Mouse (Mus musculus) ES-CJ7 (cell line): ENCODE measurements around the gene Taf3.

Experiments used
- DNase-seq: peaks from one replicate; pipeline ENCODE4 v3.0.0; 2011; ENCODE audit warnings: low read depth, low spot score

Taf3 gene

DNA sequence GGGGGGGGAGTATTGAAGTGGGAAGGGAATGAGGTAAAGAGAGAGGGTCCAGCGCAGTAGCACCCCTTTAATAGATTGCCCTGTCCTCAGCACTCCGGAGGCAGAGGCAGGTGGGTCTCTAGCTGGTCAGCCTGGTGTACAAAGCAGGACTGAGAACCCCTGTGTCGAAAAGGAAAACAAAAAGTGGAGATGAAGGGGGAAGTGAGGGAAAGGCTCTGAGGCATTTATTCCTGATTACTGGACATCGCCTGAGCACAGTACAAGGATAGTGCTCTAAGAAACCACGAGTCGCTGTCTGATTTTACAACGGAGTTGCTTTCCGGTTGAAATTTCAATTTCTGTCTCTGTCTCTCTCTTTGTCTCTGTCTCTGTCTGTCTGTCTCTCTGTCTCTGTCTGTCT lies 158.1 kb downstream of the Taf3 start:
- DNase-seq, result no peak

GRCm38 (mm10) chr2:9889651-9890183 lies 158.7 kb downstream of the Taf3 start, which contains the start of gene Gata3:
TSS of gene Gata3 (minus strand) at chr2:9890034.
- no peak for DNase-seq

DNA sequence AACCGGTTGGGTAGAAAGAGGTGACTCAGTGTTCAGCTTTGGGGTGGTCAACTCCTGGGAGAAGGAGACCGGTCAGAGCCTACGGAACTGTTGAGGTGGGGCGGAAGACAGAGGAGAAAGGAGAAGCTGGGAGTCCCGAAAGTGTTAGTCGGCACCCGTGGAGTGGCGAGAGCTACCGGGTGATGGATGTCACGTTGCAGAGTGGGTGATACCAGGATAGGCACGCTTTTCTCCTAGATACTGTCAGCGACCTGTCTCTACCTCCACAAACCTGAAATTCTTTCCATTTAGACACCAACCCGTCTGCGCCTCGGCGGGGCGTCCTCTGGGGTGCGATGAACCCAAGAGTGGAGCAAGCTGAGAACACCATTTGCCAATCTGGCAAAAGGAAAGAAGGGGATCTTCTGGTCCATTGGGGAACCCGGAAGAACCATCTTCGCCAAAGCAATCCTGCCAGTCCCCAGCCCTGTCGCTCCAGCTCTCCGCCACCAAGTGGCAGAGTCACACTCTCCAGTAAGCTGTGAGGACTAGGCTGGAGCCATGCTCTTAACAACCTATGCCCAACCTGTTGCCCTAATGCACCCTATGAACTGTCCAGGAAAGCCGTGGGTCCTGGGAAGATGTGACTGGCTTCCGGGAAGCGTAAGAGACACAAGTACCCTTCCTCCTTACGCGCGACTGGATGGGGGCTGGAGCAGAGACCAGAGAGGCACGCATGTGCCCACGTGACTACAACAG lies 159.3 kb downstream of the Taf3 start, which contains the start of gene 9230102O04Rik:
9230102O04Rik (minus strand) TSS at position 628 of the 738 bp plus-strand sequence.
- DNase-seq, result peak; percentile 85

GRCm38 (mm10) chr2:9887636-9888035 lies 160.8 kb downstream of the Taf3 start:
- peak; percentile 17 for DNase-seq

DNA sequence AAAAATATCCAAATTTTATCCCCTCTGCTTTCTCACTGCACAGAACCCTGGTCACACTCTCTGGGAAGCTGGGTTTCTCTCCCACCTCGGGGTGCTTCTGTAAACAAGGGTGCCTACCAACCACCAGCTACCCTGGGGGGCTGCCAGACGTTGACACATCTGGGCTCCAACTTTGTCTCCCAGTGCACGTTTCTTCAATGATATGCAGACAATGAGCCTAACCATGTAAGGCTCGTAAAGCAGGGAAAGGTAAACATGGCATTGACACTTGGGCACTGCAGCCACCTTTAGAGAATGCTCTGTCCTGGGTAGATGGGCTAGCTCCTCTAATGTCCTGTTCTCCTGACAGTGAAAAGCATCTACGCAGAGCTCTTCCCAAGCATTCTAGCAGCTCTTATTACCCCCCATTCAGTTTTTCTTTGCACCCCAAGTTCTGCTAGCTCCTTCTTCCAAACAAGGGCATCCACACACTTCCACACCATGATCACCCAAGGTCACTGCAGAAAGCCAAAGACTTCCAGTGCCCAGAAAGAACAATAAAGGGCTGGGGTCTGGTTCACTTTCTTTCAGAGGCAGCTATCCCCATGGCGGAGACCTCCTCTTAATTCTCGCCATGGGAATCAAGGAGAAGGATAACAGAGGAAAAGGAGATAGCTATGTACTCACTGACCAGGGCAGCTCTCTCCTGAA lies 161.3 kb downstream of the Taf3 start:
- DNase-seq, result no peak

DNA sequence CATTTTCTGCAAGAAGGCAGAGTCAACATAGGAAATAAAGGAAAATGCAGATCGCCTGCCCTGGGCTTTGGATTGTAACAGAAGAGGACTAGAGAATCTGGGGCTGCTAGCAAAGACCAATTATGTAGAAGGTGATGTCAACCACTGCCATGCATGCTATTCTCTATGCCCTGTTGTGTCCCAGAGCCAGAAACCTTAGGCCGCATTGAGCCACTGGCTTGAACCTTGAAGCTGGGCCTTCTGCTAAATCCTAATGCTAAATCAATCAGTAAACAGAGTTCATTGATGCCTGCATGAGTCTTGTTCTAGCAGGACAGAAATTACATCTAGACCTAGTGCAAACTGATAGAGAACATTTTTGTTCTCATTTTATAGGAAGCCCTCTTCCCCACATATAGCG lies 162.4 kb downstream of the Taf3 start:
- DNase-seq, result no peak

- DNase-seq, result no peak
Measured at GRCm38 (mm10) chr2:9885217-9885770, 163.1 kb downstream of the Taf3 start.

DNA sequence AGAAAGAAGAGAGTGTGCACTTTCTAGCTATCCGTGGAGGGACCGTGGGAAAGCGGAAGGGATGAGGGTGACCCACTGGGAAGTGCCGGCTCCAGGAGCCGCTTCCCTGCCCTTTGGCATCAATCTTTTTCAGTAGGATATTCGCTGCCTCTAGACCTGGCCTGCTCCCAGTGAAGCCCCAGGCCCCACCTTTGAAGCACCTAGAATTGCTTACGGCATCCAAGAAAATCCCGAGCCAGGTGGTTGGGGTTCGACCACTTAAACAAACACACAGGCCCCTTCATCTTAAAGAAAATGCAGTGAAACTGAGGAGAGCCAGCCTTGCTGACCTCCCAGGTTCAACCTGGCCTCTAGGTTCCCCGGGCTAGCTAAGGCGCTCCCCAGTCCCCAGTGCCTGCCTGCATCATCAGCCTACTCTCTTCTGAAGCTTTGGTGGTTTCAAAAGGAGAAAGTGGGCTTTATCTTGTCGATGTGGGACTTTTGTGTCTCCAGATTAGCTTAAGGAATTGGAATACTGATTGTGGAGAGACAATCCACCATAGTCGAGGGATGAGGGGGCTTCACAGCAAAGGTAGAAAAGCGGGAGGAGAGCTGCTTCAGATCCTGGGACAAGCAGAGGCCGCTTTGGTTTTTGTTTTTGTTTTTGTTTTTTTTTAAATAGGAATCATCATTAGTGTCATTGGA lies 163.7 kb downstream of the Taf3 start:
- peak; percentile 73 for DNase-seq

DNA sequence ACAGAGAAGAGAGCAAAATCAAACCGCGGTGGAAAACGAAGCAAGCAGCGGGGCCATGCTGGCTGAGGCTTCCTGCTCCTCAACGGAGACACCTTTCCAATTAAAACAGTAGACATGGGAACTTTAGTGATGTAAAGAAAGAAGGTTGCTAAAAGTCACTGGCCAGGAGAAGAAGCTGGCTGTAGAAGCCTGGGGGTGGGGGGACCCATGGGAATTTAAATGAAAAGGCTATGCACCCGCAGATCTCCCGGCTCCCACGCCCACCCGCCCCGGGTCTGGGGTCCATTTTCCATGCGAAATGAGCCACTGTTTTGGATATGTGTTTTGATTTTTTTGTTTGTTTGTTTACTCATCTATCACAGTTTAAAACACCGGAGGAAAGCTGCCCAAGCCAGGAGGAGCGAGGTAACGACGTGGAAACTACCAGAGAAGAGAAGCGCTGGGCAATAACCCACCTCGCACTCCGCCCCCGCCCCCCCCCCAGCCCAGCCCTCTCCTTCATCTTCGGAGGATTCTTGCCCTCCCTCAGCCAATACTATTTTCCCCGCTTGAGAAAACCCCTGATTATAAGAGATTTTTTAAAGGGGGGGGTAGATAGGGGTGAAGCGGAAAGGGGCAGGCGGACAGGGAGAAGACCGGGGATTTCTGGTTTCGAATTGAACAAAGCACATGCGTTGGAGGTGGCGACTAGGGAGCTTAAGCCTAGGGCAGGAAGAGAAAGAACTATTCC lies 164.4 kb downstream of the Taf3 start:
- DNase-seq, result no peak

DNA sequence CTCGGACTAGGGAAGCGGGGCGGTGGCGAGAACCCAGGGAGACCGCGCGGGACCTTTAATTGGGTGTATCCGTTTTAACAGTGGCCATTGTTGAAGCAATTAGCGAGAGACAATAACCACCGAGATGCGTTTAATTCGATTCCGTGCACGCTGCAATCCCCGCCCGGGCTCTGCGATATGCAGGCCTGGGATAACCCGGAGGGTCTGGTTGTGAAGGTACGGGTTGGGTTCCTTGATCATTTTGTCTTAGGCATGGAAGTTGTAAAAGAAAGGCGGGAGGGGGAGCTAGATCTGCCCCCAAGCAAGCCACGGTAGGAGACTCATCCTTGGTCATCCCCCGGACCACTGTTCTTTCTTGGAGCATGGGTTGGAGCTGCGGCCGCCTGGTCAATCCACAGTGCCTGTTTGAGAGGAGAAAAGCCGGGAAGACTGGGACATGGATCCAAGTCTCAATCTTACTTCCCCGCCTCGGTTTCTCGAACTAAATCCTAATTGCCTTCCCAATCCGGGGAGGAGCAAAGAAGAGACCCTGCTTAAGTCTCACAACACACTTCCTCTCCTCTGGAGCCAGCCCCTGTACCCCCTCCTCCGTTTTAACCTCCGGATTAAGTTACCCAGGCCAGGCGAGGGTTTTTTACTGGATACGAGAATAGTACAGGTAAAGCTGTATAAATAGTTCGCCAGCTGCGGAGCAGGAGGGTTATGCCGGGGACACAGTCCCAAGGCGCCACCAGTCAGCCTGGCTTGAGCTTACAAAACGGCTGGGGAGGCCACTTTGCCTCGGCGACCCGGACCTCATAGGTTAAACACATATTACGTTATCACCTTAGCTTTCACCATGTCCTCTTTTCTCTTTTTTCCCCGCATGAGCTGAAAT lies 165.2 kb downstream of the Taf3 start:
- DNase-seq, result peak; percentile 64

DNA sequence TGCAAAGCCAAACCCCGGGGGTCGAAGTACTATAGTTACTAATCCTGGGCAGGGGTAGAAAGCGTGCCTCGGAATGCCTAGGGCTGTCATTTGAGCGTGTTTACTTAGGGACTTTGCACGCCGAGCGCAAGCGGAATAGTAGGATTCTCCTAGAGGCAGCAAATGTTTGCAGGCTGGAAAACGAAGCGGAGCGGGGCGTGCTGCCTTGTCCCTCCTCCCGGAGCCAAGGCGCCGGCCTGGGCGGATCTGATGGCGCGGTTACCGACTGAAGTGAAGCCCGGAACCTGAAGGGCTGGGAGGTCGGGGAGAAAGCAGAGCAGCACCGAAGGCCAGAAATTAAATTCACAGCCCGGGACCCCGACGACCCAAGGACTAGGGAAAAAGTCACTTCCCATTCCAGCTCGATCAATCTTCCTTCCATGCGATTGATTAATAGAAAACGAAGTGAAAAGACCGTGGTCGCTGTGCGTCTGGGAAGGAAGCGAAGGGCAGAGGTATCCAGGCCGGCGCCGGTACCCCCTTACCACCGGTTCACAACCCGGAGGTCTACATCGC lies 165.9 kb downstream of the Taf3 start:
- peak; percentile 51 for DNase-seq

DNA sequence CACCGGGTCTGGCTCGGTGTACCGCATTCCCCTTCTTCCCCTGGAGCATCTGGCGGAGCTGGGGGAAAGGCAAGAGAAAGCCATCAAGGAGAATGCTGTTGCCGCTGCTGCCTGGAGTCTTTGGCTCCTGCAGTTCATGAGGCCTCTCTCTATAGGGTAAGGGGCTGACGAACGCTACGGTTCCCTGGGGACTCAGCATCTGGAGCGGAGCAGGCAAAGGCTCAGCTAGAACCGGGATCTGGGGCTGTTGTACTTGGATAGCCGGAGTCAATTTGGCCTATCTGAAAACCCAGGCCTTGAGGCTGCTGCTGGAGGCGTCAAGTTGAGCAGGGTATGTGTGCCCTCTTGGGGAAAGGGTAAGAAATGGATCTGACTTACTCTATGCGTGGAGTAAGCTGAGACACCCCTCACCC lies 166.8 kb downstream of the Taf3 start:
- DNase-seq, result peak; percentile 73

GRCm38 (mm10) chr2:9881051-9881591 lies 167.3 kb downstream of the Taf3 start, which contains the start of gene 4930412O13Rik:
TSS of gene 4930412O13Rik (plus strand) at chr2:9881252.
- DNase-seq, result no peak

GRCm38 (mm10) chr2:9880271-9880670 lies 168.1 kb downstream of the Taf3 start:
- no peak for DNase-seq

DNA sequence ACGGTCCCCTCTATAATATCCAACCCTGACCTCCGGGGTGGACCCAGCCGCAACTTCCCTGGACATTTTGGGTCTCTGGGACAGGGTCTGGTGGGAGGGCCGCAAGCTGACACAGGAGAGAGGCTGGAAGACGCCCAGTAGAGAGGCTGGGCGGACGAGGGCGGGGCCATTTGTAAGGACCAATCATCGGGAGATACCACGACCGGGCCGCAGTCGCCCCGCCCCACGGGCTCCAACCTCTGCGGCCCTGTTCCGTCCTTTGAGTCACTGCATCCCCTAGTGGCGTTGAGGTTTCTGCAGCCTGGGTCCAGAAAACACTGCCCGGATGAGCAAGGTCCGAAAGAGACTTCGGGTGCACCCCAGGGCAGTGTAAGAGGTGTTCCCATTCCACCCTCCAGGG lies 168.9 kb downstream of the Taf3 start:
- peak; percentile 96 for DNase-seq

- DNase-seq, result peak; percentile 50
Measured at GRCm38 (mm10) chr2:9879092-9879491, 169.3 kb downstream of the Taf3 start.

GRCm38 (mm10) chr2:9878564-9879081 lies 169.8 kb downstream of the Taf3 start:
- peak; percentile 79 for DNase-seq

GRCm38 (mm10) chr2:9877966-9878563 lies 170.3 kb downstream of the Taf3 start:
- DNase-seq, result no peak

DNA sequence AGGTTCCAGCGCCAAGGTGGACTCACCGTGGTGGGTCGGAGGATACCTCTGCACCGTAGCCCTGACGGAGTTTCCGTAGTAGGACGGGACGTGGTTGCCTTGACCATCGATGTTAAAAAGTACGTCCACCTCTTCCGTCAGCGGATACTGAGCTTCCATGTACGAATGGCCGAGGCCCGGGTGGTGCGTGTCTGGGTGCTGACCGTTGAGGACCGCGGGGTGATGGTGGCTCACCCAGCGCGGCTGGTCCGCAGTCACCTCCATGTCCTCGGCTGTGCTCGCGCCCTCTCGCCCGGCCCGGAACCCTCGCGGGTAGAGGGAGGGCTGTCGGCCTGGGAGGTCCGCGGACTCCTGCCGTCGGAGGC lies 171.1 kb downstream of the Taf3 start:
- DNase-seq, result no peak
